Mouse (Mus musculus) embryonic facial prominence, embryonic 15.5 days (tissue): ENCODE results near the gene Ccdc91. TPM values are rescaled to one million over a fixed set of nuclear protein-coding genes. Genes with fewer than 3 reads are reported as not detected.

Source experiments
- ATAC-seq: fragments of 200-750 bp; cut with Nextera tagmentation; 2 replicates; pipeline ENCODE4 v1.8.0; 2017; ENCODE audit warnings: low read depth, moderate TSS enrichment; ENCODE audit not compliant: insufficient number of reproducible peaks, low FRiP score, low TSS enrichment
- H3K27ac ChIP-seq: fragments of 300-500 bp; sonication (generic); replicated peaks from 2 replicates; pipeline ENCODE4 v1.5.1; 2015; ENCODE audit warnings: mild to moderate bottlenecking, inconsistent platforms
- H3K27me3 ChIP-seq: fragments of 300-500 bp; sonication (generic); 2 replicates; pipeline ENCODE4 v1.6.1; 2015; ENCODE audit warnings: inconsistent platforms
- H3K36me3 ChIP-seq: fragments of 300-500 bp; sonication (generic); 2 replicates; pipeline ENCODE4 v1.6.1; 2015; ENCODE audit warnings: mild to moderate bottlenecking, inconsistent platforms
- H3K4me1 ChIP-seq: fragments of 300-500 bp; sonication (generic); 2 replicates; pipeline ENCODE4 v1.6.1; 2015; ENCODE audit warnings: inconsistent platforms
- H3K4me2 ChIP-seq: fragments of 300-500 bp; sonication (generic); replicated peaks from 2 replicates; pipeline ENCODE4 v1.6.1; 2015; ENCODE audit warnings: mild to moderate bottlenecking, inconsistent platforms
- H3K4me3 ChIP-seq: fragments of 300-500 bp; sonication (generic); replicated peaks from 2 replicates; pipeline ENCODE4 v1.5.1; 2015; ENCODE audit warnings: mild to moderate bottlenecking, inconsistent platforms
- H3K9ac ChIP-seq: fragments of 300-500 bp; sonication (generic); 2 replicates; pipeline ENCODE4 v1.6.1; 2015; ENCODE audit warnings: inconsistent platforms
- H3K9me3 ChIP-seq: fragments of 300-500 bp; sonication (generic); replicated peaks from 2 replicates; pipeline ENCODE4 v1.6.1; 2016; ENCODE audit warnings: inconsistent platforms
- WGBS: fragments of 180-500 bp; shearing (Covaris S2); methylation state at CpG from one replicate; pipeline ENCODE4 v1.1.7; 2015; 5-methylcytosine and 5-hydroxymethylcytosine counted together
- polyA plus RNA-seq: library from polyadenylated mRNA; unstranded; fragments of >200 nt; fragmentation: Nextera tagmentation; extraction: Ambion mirVana; gene quantifications from 2 replicates; pipeline ENCODE4 v1.2.1, GENCODE M21; 2015

Gene Ccdc91
- polyA plus RNA-seq, result 31.0 and 31.2 TPM in 2 replicates

- Histone ChIP-seq H3K9ac (peak within 1 kb of the TSS; percentile 43), H3K36me3 (no peaks in the 10 kb centered on the region), H3K4me3 (peak within 1 kb of the TSS; percentile 65), H3K9me3 (no peaks in the 10 kb centered on the region), H3K4me2 (peak within 1 kb of the TSS; percentile 79), H3K27ac (peak within 1 kb of the TSS; percentile 90), H3K4me1 (peaks cover 4% of the 10 kb centered on the region), H3K27me3 (no peaks in the 10 kb centered on the region)
- WGBS, result 1% methylated on average over 78 of the region's 78 CpGs
- peak; percentile 95 for ATAC-seq
Measured at GRCm38 (mm10) chr6:147475727-147476613, at the start of gene Ccdc91. Ccdc91 (plus strand) TSS chr6:147475828.

DNA sequence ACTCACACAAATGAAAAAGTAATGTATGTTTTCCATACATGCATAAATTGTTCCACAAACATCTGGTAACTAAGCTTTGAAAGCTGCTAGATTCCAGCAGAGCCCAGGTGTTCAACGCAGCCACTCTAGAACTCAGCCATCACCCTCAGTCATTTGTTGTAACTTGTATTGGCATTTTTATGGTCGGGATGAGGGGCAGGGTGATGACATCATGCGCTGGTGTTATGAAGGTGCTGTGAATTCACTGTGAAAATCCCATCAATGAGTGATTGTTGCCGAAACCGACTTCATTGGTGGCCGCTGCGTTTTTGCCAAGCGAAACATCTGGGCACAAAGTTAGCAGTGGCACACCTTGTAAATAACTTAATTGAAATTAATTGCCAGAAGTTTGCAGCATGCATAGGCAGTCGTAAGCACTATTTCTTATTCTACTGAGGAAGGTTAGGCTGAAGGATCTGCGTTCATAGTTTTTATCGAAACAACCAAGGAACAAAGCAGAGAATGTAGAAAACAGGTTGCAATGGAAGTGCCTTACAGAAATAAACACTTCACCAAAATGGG, 48.6 kb upstream of the Ccdc91 start:
- Histone ChIP-seq H3K27me3 (no peaks in the 10 kb centered on the region), H3K27ac (no peak overlapping the region), H3K9ac (no peak overlapping the region), H3K4me2 (no peak overlapping the region), H3K4me1 (no peaks in the 10 kb centered on the region), H3K9me3 (no peaks in the 10 kb centered on the region), H3K4me3 (no peak overlapping the region), H3K36me3 (no peaks in the 10 kb centered on the region)
- no peak for ATAC-seq
- 76% methylated on average over 11 of the region's 11 CpGs for WGBS

- 80% methylated on average over 5 of the region's 5 CpGs for WGBS
- ATAC-seq, result no peak; the same call in 1 of the 2 replicates
Measured at GRCm38 (mm10) chr6:147455775-147456174, 19.9 kb upstream of the Ccdc91 start.

DNA sequence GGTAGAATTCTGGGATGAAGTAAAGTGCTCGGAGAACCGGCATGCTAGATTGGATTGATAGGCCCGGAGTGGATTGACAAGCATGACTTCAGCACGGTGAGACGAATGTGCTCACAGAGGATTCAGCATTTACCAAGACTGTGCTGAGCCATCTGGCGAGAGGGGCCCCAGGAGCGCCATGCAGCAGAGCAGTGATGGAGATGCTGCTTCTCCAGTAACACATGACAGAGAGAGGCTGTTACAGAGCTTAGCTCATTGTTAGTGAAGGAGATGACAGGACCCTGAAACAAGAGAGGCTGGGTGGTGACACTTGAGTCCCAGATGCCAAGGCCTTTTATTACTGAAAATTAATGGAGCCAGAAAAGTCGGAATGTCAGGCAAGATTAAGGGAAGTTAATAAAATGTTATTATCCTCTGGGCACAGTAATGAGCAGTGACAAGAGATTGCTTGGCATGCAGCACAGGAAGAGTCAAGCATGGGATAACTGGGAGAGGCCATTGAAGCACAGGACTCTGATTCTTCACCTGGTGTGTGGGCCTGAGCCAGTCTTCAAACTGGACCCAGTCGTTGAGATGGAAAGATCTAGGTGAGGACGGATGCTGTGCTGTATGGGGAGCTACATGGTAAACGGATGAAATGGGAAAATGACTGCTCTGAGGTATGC, 16.9 kb upstream of the Ccdc91 start:
- H3K27ac ChIP-seq, result no peak overlapping the region
- no peaks in the 10 kb centered on the region for H3K4me1 ChIP-seq
- WGBS, result 76% methylated on average over 11 of the region's 11 CpGs
- H3K4me3 ChIP-seq, result no peak overlapping the region
- no peaks in the 10 kb centered on the region for H3K27me3 ChIP-seq
- no peaks in the 10 kb centered on the region for H3K36me3 ChIP-seq
- H3K9ac ChIP-seq, result no peak overlapping the region
- no peaks in the 10 kb centered on the region for H3K9me3 ChIP-seq
- no peak overlapping the region for H3K4me2 ChIP-seq
- ATAC-seq, result no peak

More at GRCm38 (mm10) chr6:147455775-147456174, 19.9 kb upstream of the Ccdc91 start:
- Histone ChIP-seq H3K4me2 (no peak overlapping the region), H3K9me3 (no peaks in the 10 kb centered on the region), H3K9ac (no peak overlapping the region), H3K4me1 (no peaks in the 10 kb centered on the region), H3K27me3 (no peaks in the 10 kb centered on the region), H3K4me3 (no peak overlapping the region), H3K27ac (no peak overlapping the region), H3K36me3 (no peaks in the 10 kb centered on the region)

- Histone ChIP-seq H3K27ac (no peak overlapping the region), H3K9me3 (no peaks in the 10 kb centered on the region), H3K36me3 (no peaks in the 10 kb centered on the region), H3K4me2 (no peak overlapping the region), H3K4me3 (no peak overlapping the region), H3K4me1 (no peaks in the 10 kb centered on the region), H3K27me3 (no peaks in the 10 kb centered on the region), H3K9ac (no peak overlapping the region)
- no peak for ATAC-seq
- WGBS, result 37% methylated on average over 5 of the region's 5 CpGs
Measured at GRCm38 (mm10) chr6:147470016-147470415, 5.6 kb upstream of the Ccdc91 start.

GRCm38 (mm10) chr6:147481141-147481540, 5.5 kb downstream of the Ccdc91 start:
- H3K36me3 ChIP-seq, result no peaks in the 10 kb centered on the region
- 87% methylated on average over 5 of the region's 5 CpGs for WGBS
- ATAC-seq, result no peak
- no peak overlapping the region for H3K9ac ChIP-seq
- peaks cover 4% of the 10 kb centered on the region for H3K4me1 ChIP-seq
- no peak overlapping the region for H3K27ac ChIP-seq
- H3K9me3 ChIP-seq, result no peaks in the 10 kb centered on the region
- no peak overlapping the region for H3K4me3 ChIP-seq
- H3K27me3 ChIP-seq, result no peaks in the 10 kb centered on the region
- no peak overlapping the region for H3K4me2 ChIP-seq

DNA sequence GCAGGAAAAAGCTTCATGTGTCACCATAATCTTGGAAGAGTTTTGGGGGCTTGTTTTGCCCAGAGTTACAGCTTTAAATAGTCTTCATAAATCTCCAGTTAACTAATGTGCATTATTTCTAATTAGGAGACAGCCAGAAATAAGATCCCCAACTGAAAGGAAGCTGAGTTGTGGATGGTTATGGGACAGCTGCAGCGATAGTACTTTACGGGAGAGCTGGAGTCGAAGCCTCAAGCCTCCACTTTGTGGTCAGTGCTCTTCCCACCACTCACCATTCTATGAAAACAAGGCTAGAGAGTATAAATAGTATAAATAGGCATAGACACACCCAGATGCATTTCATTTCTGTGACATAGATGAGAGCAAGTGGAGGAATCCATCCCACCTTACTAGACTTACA, 14.5 kb downstream of the Ccdc91 start:
- Histone ChIP-seq H3K4me1 (no peaks in the 10 kb centered on the region), H3K36me3 (no peaks in the 10 kb centered on the region), H3K9me3 (no peaks in the 10 kb centered on the region), H3K4me2 (no peak overlapping the region), H3K27ac (0 out of 2 replicates have a peak overlapping the region, but pooled peaks have one; percentile 28), H3K4me3 (no peak overlapping the region), H3K9ac (no peak overlapping the region), H3K27me3 (no peaks in the 10 kb centered on the region)
- ATAC-seq, result no peak
- WGBS, result 72% methylated on average over 3 of the region's 3 CpGs

DNA sequence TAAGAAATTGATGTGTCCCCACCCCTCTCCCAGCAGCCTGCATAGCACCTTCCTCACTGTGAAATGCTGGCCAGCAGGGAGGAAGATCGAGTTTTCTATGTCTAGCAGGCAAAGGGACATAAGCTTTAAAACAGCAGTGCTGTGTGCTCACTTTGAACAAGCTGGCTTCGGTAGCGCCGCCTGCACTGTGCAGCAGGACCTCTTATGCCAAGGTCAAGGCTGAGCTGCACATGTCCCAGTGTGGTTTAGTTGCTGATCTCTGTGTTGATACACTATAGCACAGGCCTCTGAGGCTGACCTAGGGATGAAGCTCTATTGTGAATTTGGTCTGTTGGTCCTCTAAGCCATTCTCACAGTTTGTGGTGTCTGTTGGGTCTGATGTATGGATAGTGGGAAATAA, 16.9 kb downstream of the Ccdc91 start:
- Histone ChIP-seq H3K27me3 (no peaks in the 10 kb centered on the region), H3K27ac (no peak overlapping the region)
- WGBS, result 80% methylated on average over 4 of the region's 4 CpGs

GRCm38 (mm10) chr6:147501439-147501838, 25.8 kb downstream of the Ccdc91 start:
- H3K4me3 ChIP-seq, result no peak overlapping the region
- WGBS, result 73% methylated on average over 3 of the region's 3 CpGs
- ATAC-seq, result no peak
- no peaks in the 10 kb centered on the region for H3K27me3 ChIP-seq
- H3K9me3 ChIP-seq, result no peaks in the 10 kb centered on the region
- no peak overlapping the region for H3K4me2 ChIP-seq
- H3K27ac ChIP-seq, result no peak overlapping the region
- no peak overlapping the region for H3K9ac ChIP-seq
- no peaks in the 10 kb centered on the region for H3K36me3 ChIP-seq
- peaks cover 10% of the 10 kb centered on the region for H3K4me1 ChIP-seq

More for the DNA sequence above, 16.9 kb downstream of the Ccdc91 start:
- no peak overlapping the region for H3K4me2 ChIP-seq
- H3K36me3 ChIP-seq, result no peaks in the 10 kb centered on the region
- H3K9me3 ChIP-seq, result no peaks in the 10 kb centered on the region
- no peak overlapping the region for H3K9ac ChIP-seq
- H3K4me1 ChIP-seq, result no peaks in the 10 kb centered on the region
- ATAC-seq, result no peak
- no peak overlapping the region for H3K4me3 ChIP-seq

- Histone ChIP-seq H3K4me1 (peaks cover 18% of the 10 kb centered on the region), H3K9ac (no peak overlapping the region), H3K9me3 (no peaks in the 10 kb centered on the region), H3K27me3 (no peaks in the 10 kb centered on the region), H3K36me3 (no peaks in the 10 kb centered on the region), H3K27ac (peak overlapping the region; percentile 48; the same call in 1 of the 2 replicates), H3K4me3 (no peak overlapping the region), H3K4me2 (no peak overlapping the region)
- 28% methylated on average over 9 of the region's 9 CpGs for WGBS
- peak; percentile 78; the same call in 1 of the 2 replicates for ATAC-seq
Measured at GRCm38 (mm10) chr6:147506074-147506473, 30.4 kb downstream of the Ccdc91 start.

- peak overlapping the region; percentile 48 for H3K27ac ChIP-seq
- no peaks in the 10 kb centered on the region for H3K27me3 ChIP-seq
- ATAC-seq, result no peak
- no peaks in the 10 kb centered on the region for H3K36me3 ChIP-seq
- H3K4me2 ChIP-seq, result 0 out of 2 replicates have a peak overlapping the region, but pooled peaks have one; percentile 2
- no peak overlapping the region for H3K9ac ChIP-seq
- peaks cover 18% of the 10 kb centered on the region for H3K4me1 ChIP-seq
- H3K4me3 ChIP-seq, result no peak overlapping the region
- WGBS, result 61% methylated on average over 10 of the region's 10 CpGs
- no peaks in the 10 kb centered on the region for H3K9me3 ChIP-seq
Measured at GRCm38 (mm10) chr6:147506496-147506895, 30.9 kb downstream of the Ccdc91 start.
